Mouse (Mus musculus) hindbrain, embryonic 11.5 days (tissue): ENCODE data around the gene Timp3. TPM values are rescaled to one million over a fixed set of nuclear protein-coding genes. Genes with fewer than 3 reads are reported as not detected.

ENCODE experiments used
- ATAC-seq: fragments of 200-750 bp; cut with Nextera tagmentation; 2 replicates; pipeline ENCODE4 v1.8.0; 2017; ENCODE audit warnings: mild to moderate bottlenecking, moderate TSS enrichment, moderate library complexity; ENCODE audit not compliant: low FRiP score
- DNase-seq: peaks from one replicate; pipeline ENCODE4 v3.0.0-alpha.2; 2015; ENCODE audit warnings: low spot score
- H3K27ac ChIP-seq: fragments of 300-500 bp; sonication (generic); 2 replicates; pipeline ENCODE4 v1.5.1; 2014; ENCODE audit warnings: mild to moderate bottlenecking, low read depth, low read length
- H3K27me3 ChIP-seq: fragments of 300-500 bp; sonication (generic); 2 replicates; pipeline ENCODE4 v1.6.1; 2014; ENCODE audit warnings: mild to moderate bottlenecking, low read length, moderate library complexity, mixed read lengths; ENCODE audit not compliant: control insufficient read depth, insufficient read depth
- H3K36me3 ChIP-seq: fragments of 300-500 bp; sonication (generic); 2 replicates; pipeline ENCODE4 v1.6.1; 2014; ENCODE audit warnings: mild to moderate bottlenecking, low read length, moderate library complexity, mixed read lengths; ENCODE audit not compliant: control insufficient read depth, insufficient read depth
- H3K4me1 ChIP-seq: fragments of 300-500 bp; sonication (generic); replicated peaks from 2 replicates; pipeline ENCODE4 v1.6.1; 2014; ENCODE audit warnings: low read length, mixed read lengths; ENCODE audit not compliant: control insufficient read depth, insufficient read depth
- H3K4me2 ChIP-seq: fragments of 300-500 bp; sonication (generic); replicated peaks from 2 replicates; pipeline ENCODE4 v1.6.1; 2014; ENCODE audit warnings: mild to moderate bottlenecking, low read depth, low read length
- H3K4me3 ChIP-seq: fragments of 300-500 bp; sonication (generic); 2 replicates; pipeline ENCODE4 v1.5.1; 2014; ENCODE audit warnings: low read depth, low read length
- H3K9ac ChIP-seq: fragments of 300-500 bp; sonication (generic); 2 replicates; pipeline ENCODE4 v1.6.1; 2014; ENCODE audit warnings: low read depth, low read length
- H3K9me3 ChIP-seq: fragments of 300-500 bp; sonication (generic); 2 replicates; pipeline ENCODE4 v1.6.1; 2016; ENCODE audit warnings: low read length; ENCODE audit not compliant: control insufficient read depth
- WGBS: fragments of 180-500 bp; shearing (Covaris S2); extraction: QIAGEN DNeasy Blood & Tissue Kit; methylation state at CpG from one replicate; pipeline ENCODE4 v1.1.7; 2014; 5-methylcytosine and 5-hydroxymethylcytosine counted together
- polyA plus RNA-seq: library from polyadenylated mRNA; unstranded; fragments of >200 nt; fragmentation: Nextera tagmentation; extraction: Ambion mirVana; gene quantifications from 2 replicates; pipeline ENCODE4 v1.2.1, GENCODE M21; 2014

Gene Timp3
- polyA plus RNA-seq, 1 experiment from 2014 or later = 31.6 TPM

- H3K27ac ChIP-seq = no peak overlapping the region
- H3K9ac ChIP-seq = no peak overlapping the region
- H3K36me3 ChIP-seq = no peaks in the 10 kb centered on the region
- no peak for ATAC-seq
- no peak overlapping the region for H3K4me3 ChIP-seq
- DNase-seq = no peak
- H3K9me3 ChIP-seq = no peaks in the 10 kb centered on the region
- 0 out of 2 replicates have a peak, but pooled peaks cover 5% of the 10 kb centered on the region for H3K4me1 ChIP-seq
- WGBS = 62% methylated on average over 10 of the region's 10 CpGs
- H3K4me2 ChIP-seq = no peak overlapping the region
- H3K27me3 ChIP-seq = no peaks in the 10 kb centered on the region
Observed at GRCm38 (mm10) chr10:86294599-86295365, 5.4 kb upstream of the Timp3 start.

DNA sequence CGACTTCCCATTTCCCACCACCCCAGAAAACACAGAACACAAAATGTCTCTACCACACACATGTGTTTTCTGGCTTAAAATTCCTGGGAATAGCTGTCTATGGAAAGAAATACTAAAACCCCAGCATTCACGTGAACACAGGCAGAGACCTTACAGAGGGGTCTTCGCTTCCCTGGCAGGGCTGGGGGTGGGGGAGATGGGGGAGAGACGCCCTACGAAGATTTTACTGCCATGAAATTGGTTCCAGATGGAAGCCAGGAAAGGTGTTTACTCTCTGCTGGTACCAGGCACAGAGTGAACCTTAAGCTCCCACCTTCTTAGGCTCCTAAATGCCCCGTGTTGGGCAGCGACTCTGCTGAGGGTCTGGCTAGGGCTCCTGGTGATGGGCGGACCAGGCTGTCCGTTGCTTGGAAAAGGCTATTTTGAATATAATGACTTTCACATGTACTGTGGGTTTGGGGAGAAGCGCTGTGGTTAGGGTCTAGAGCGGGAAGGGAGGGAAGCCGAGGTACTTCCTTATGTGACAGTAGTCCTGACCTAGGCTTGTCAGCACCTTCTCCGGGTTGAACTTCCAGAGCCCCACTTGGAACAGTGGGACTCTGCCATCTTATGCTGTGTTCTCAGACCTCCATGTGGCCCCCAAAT lies 4.6 kb upstream of the Timp3 start:
- DNase-seq = no peak
- 16% methylated on average over 13 of the region's 13 CpGs for WGBS
- Histone ChIP-seq H3K36me3 (no peaks in the 10 kb centered on the region), H3K4me3 (no peak overlapping the region; the same call in 1 of the 2 replicates), H3K9me3 (no peaks in the 10 kb centered on the region), H3K27ac (no peak overlapping the region), H3K4me2 (peak overlapping the region; percentile 36), H3K27me3 (no peaks in the 10 kb centered on the region), H3K4me1 (0 out of 2 replicates have a peak, but pooled peaks cover 6% of the 10 kb centered on the region), H3K9ac (peak overlapping the region; percentile 43; the same call in 1 of the 2 replicates)
- no peak for ATAC-seq

- DNase-seq (peak; percentile 80), ATAC-seq (peak; percentile 31; the same call in 1 of the 2 replicates)
- no peaks in the 10 kb centered on the region for H3K9me3 ChIP-seq
- H3K4me1 ChIP-seq = 0 out of 2 replicates have a peak, but pooled peaks cover 6% of the 10 kb centered on the region
- H3K4me2 ChIP-seq = peak overlapping the region; percentile 36
- H3K27me3 ChIP-seq = no peaks in the 10 kb centered on the region; the same call in 1 of the 2 replicates
- no peaks in the 10 kb centered on the region for H3K36me3 ChIP-seq
- no peak overlapping the region; the same call in 1 of the 2 replicates for H3K4me3 ChIP-seq
- WGBS = 5% methylated on average over 14 of the region's 14 CpGs
- peak overlapping the region; percentile 43; the same call in 1 of the 2 replicates for H3K9ac ChIP-seq
- no peak overlapping the region for H3K27ac ChIP-seq
Observed at GRCm38 (mm10) chr10:86296111-86296510, 4.1 kb upstream of the Timp3 start.

DNA sequence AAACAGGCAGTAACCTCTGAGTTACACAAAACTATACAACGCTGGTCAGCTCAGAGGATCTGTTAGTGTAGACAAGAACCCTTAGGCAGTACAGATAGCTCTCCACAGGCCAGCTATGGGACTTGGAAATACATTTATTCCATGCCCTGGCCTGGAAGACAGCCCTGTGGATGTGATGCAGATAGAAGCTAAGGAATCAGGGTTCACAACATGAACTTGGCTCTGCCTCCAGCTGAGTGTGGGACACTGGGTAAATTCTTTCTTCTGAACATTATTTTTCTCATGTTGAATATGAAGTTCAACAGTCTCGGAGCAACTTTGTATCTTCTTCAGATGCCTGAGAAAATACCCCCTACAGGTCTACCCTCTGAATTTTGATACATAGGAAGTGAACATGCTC lies 2.9 kb upstream of the Timp3 start:
- Histone ChIP-seq H3K27me3 (peaks cover 6% of the 10 kb centered on the region), H3K36me3 (no peaks in the 10 kb centered on the region), H3K4me3 (no peak overlapping the region), H3K4me1 (0 out of 2 replicates have a peak, but pooled peaks cover 6% of the 10 kb centered on the region), H3K9me3 (no peaks in the 10 kb centered on the region), H3K4me2 (no peak overlapping the region), H3K27ac (no peak overlapping the region), H3K9ac (no peak overlapping the region)
- no peak for ATAC-seq
- DNase-seq = no peak
- WGBS = 84% methylated on average over 2 of the region's 2 CpGs

GRCm38 (mm10) chr10:86298326-86298725 lies 1.8 kb upstream of the Timp3 start:
- Histone ChIP-seq H3K4me1 (0 out of 2 replicates have a peak, but pooled peaks cover 6% of the 10 kb centered on the region), H3K4me3 (no peak overlapping the region), H3K9ac (no peak overlapping the region), H3K27me3 (peaks cover 6% of the 10 kb centered on the region), H3K4me2 (no peak overlapping the region), H3K36me3 (no peaks in the 10 kb centered on the region), H3K27ac (no peak overlapping the region), H3K9me3 (no peaks in the 10 kb centered on the region)
- ATAC-seq (no peak), DNase-seq (no peak)
- 68% methylated on average over 6 of the region's 6 CpGs for WGBS

DNA sequence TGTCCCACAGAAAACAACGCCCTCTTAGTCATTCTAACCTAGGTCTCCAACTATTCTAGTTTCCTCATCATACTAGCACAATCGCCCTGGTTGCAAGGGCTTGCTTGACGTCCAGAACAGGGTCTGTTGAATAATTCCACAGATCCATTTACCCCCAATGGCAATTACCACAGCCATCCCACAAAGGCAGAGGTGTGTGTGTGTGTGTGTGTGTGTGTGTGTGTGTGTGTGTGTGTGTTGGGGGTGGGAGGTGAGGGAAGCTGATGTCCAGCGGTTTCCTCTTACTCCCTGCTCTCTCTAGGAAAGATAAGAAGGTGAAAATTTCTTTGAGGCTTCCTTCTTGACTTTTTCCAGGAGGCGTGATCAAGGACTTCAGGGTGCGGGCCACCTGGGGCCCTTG lies 377 bp upstream of the Timp3 start:
- Histone ChIP-seq H3K4me3 (peak overlapping the region; percentile 59), H3K27me3 (peaks cover 6% of the 10 kb centered on the region), H3K9me3 (no peaks in the 10 kb centered on the region), H3K27ac (no peak overlapping the region), H3K4me2 (peak overlapping the region; percentile 97), H3K36me3 (no peaks in the 10 kb centered on the region), H3K4me1 (0 out of 2 replicates have a peak, but pooled peaks cover 6% of the 10 kb centered on the region), H3K9ac (peak overlapping the region; percentile 73; the same call in 1 of the 2 replicates)
- DNase-seq (no peak), ATAC-seq (no peak; the same call in 1 of the 2 replicates)
- 35% methylated on average over 6 of the region's 6 CpGs for WGBS

- H3K4me2 ChIP-seq = peak overlapping the region; percentile 97
- 1% methylated on average over 9 of the region's 10 CpGs for WGBS
- no peaks in the 10 kb centered on the region for H3K9me3 ChIP-seq
- peak overlapping the region; percentile 59 for H3K4me3 ChIP-seq
- DNase-seq (no peak), ATAC-seq (no peak)
- peaks cover 6% of the 10 kb centered on the region for H3K27me3 ChIP-seq
- H3K36me3 ChIP-seq = no peaks in the 10 kb centered on the region
- no peak overlapping the region for H3K27ac ChIP-seq
- H3K4me1 ChIP-seq = 0 out of 2 replicates have a peak, but pooled peaks cover 2% of the 10 kb centered on the region
- H3K9ac ChIP-seq = peak overlapping the region; percentile 73
Observed at GRCm38 (mm10) chr10:86301117-86301490, 932 bp downstream of the Timp3 start.

DNA sequence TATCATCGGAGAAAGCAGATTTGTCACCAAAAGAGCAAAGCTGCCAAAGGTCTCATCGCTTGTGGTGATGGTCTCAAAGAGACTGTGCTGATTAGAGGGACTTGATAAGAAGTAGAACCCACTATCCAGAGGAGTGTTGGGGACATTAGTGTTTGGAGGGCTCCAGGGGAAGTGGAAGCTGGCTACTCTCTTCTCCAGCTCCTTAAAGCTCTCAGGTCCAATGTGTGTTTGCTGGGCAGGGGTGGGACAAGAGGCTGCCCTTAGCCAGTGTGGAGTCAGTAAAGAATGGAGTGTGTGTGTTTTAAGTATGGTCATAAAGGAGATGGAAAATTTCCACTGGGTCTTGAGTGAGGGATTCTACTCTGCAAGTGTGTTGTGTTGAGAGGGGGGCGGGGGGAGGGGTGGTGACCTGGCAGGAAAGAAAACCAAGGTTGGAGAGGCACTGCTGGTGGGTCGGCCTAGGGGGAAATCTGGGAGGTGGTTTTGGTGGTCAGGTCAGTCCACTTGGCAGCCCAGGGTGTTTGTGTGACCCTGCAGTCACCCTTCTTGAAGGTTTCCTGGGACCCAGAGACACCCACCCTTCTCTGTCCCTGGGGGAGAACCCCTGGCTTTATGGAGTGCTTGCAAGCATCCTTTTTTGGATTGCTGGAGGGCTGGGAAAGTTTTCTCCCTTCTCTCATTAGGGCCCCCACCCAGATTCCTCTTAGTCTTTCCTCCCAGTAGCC lies 1.6 kb downstream of the Timp3 start:
- Histone ChIP-seq H3K27ac (no peak overlapping the region), H3K27me3 (peaks cover 6% of the 10 kb centered on the region), H3K36me3 (no peaks in the 10 kb centered on the region), H3K9me3 (no peaks in the 10 kb centered on the region), H3K4me2 (peak overlapping the region; percentile 97), H3K4me1 (0 out of 2 replicates have a peak, but pooled peaks cover 2% of the 10 kb centered on the region), H3K4me3 (peak overlapping the region; percentile 59), H3K9ac (peak overlapping the region; percentile 32)
- 19% methylated on average over 4 of the region's 4 CpGs for WGBS
- DNase-seq (no peak), ATAC-seq (no peak)
